Mouse (Mus musculus): ENCODE results near the gene Insl3.
"Not testable (repeated sequence)": the region's sequence is repeated elsewhere in the genome, so short reads cannot be mapped to it uniquely, and the experiment has no call there.

Insl3 gene

DNA sequence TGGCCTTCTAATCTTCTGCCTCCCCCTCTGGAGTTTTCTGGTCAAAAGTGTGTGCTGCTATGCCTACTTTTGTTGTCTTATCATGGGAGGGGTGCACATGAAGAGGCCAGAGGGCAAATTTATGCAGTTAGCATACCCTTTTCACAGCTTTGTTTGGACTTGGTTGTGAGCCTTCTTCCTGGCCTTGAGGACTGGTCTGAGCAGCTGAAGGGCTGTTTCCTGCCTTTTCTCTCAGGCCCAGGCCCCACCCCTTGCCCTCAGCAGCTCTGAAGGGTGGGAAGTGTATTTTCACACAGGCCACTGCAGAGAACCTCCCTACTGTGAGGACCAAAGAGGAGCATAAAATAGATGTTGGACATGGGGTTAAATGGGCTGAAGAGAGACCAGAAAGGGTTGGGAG is 11.5 kb upstream of the Insl3 start:
- DNase-seq: peak; percentile 96

DNA sequence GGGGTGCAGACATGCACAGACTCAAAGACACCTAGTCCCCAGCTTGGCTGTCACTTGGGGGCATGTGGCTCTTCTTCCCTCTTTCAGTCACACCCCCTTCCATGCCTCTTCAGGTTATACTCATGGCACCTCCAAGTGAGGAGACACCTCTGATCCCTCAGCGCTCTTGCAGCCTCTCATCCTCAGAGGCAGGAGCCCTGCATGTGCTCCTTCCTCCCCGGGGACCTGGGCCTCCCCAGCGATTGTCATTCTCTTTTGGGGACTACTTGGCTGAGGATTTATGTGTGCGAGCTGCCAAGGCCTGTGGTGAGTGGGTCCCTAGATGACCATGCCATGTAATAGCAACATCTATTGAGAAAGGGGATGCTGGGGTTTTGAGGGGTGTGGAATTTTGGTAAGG is 10.8 kb upstream of the Insl3 start:
- DNase-seq: no peak

DNA sequence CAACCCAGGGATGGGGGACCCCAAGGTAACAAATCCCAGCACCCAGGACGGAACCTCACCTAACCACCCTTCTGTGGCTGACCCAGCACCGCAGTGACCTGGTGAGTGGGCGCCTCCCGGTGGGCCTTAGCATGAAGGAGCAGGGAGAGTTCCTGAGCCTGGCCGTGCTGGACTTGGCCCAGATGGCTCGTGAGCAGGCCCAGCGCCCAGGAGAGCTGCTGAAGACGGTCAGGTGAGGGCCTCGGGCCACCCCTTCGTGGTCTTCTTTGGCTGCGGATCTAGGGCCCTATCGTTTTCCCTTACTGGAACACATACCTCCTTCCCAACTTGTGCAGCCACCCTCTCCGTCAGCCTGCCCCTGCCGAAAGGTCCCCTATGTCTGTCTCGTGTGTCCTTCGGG is 9.9 kb upstream of the Insl3 start:
- DNase-seq: peak; percentile 89

GRCm38 (mm10) chr8:71679550-71680168 is 9.4 kb upstream of the Insl3 start:
- DNase-seq: peak; percentile 92

GRCm38 (mm10) chr8:71680471-71680870 is 8.5 kb upstream of the Insl3 start:
- peak; percentile 91 for DNase-seq

GRCm38 (mm10) chr8:71681369-71681915 is 7.6 kb upstream of the Insl3 start:
- DNase-seq: no peak

- DNase-seq: peak; percentile 90
Measured at GRCm38 (mm10) chr8:71682832-71683231, 6.2 kb upstream of the Insl3 start.

DNA sequence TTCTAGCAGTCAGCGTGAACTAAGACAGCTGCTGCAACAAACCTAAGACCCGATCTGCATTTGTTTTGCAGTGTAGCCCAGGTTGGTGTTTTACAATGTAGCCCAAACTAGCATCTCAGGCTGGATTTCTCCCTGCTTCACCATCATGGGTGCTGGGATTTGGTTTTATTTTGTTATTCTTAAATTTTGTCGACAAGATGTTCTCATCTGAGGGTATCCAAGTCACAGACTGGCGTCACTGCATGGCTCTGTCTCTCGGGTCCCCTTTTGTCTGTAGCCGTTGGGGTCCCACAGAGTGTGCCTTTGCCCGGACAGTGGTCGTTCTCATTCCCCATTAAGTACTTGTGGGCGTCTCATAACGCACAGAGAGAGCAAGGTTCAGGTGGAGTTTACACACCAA is 4.3 kb upstream of the Insl3 start:
- no peak for DNase-seq

GRCm38 (mm10) chr8:71685573-71685972 is 3.4 kb upstream of the Insl3 start:
- DNase-seq: no peak

GRCm38 (mm10) chr8:71686143-71686734 is 2.8 kb upstream of the Insl3 start:
- peak; percentile 93 for DNase-seq

- no peak for DNase-seq
Measured at GRCm38 (mm10) chr8:71687616-71688015, 1.4 kb upstream of the Insl3 start.

DNA sequence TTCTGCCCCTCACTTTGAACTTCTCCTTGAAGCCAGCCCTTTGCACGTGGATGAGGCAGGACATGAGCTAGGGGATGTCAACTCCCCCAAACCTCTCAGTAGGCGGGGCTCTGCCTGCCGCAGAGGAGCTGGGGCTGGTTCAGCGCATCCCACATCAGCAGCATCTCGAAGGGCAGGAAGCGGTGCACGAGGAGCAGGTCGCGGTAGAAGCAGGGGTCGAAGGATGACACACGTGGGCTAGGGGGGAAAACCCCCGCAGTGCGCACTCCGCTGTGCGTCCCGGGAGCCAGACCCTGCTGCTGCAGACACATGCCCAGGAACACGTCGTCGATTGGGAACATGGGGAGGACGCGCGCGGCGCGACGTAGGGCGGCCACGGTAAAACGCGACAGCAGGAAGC is 3.5 kb downstream of the Insl3 start:
- DNase-seq: no peak

DNA sequence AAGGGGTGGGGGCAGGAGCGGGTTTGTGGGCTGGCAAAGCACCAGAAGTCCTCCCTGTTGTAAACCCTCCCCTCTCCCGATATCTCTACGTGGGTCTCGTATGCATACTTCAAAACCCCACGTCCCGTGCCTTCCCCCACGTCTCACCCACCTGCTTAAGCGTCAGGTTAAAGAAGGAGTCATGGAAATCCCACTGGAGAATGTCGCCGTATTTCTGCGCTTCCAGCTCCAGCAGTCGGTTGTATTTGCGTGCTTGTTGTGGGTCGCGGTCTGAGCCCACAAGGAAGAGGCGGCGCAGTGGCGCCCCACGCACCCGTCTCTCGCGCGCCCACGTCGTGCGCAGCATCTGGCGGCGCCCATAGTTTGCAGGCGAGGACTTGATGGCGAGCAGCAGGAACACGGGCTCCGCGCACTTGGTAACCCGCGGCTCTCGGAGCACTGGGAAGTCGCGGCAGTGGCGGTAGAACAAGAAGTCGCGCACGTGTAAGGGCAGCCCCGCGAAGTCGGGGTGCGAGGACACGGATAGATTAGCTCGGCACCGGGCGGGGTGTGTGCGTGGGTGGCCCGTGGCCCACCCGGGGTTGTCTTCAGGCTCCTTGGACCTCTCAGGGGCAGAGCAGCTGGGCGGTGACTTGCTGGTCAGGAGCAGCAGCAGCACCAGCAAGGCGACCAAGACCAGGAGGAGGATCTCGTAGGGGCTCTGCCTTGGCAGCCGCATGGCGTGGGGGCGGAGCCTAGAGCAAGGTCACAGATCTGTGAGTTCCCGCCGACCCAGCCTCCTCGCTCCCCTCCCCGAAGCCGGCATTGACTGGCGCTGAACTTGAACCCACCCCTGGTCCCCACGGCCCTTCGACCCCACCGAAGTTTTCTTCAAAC is 4.4 kb downstream of the Insl3 start:
- DNase-seq: no peak

DNA sequence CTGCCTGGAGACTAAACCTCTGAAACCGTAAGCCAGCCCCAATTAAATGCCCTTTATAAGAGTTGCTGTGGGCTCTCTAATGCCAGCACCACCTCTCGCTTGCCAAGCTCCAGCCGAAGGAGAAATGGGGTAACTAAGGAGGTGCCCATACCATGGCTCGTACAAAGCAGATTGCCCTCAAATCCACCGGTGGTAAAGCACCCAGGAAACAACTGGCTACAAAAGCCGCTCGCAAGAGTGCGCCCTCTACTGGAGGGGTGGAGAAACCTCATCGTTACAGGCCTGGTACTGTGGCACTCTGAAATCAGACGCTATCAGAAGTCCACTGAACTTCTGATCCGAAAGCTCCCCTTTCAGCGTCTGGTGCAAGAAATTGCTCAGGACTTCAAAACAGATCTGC is 6.4 kb downstream of the Insl3 start:
- DNase-seq: not testable (repeated sequence)

DNA sequence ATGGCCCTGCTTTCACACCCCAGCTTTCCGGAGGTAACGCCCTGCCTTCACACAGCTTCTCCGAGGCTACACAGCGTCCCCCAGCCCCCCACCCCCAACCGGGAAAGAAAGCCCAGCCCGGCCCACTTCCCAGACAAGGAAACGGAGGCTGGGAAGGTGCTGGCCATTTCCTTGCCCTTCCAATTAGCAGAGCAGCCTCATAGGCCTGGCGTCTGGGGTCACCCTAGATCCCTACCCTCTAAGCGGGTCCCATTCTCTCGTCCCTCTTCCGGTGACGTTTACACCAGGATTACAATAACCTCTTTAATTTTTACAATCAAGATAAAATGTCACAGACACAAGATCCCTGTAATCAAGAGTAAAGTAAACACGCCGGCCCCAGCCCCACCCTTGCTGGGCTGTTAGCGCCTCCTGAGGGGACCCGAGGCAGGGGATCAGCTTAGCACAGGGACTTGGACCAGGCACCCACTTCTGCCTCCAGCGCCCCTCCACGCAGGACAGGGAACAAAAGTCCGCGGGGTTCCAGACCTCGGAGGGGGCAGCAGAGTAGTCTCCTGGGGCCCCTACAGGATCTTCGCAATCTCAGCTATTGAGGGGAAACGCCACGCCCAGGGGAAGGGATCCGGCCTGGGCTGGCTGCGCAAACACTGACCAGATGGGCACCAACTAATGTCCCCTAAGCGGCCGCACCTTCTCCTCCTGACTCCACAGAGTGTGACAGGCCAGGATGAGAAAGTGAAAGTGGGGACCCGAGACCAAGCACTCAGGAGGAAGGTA is 11.7 kb downstream of the Insl3 start:
- DNase-seq: peak; percentile 98

GRCm38 (mm10) chr8:71701414-71702086 is 12.5 kb downstream of the Insl3 start, which contains the start of gene B3gnt3:
Gene B3gnt3, minus strand, starts transcription at chr8:71701789.
- DNase-seq: no peak

GRCm38 (mm10) chr8:71702087-71702432 is 13.0 kb downstream of the Insl3 start:
- DNase-seq: no peak

DNA sequence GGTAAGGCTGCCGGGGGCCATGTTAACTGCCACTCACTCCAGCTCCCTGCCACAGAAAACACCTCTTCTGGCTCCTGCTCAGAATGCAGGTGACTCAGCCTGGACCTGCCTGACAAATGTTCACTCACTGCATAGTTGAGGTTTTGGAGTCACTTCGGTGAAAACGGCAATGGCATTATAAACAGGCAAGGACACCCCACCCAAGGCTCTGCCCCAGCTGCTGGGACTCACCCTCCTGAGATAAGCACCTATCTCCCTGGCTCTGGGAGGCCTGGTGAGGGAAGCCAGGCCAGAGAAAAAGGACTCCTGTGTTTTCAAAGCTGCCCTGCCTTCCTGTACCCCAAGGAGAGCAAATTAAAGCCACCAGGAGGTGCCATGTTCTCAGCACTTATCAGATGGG is 13.9 kb downstream of the Insl3 start:
- DNase-seq: no peak

DNA sequence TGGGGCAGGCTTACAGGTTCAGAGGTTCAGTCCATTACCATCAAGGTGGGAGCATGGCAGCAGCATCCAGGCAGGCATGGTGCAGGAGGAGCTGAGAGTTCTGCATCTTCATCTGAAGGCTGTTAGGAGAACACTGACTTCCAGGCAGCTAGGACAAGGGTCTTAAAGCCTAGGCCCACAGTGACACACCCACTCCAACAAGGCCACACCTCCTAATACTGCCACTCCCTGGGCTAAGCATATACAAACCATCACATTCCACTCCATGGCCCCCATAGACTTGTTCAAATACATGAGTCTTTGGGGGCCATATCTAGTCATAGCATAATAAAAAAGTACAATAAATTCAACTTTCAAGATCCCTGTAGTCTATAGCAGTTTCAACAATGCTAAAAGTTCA is 14.4 kb downstream of the Insl3 start:
- not testable (repeated sequence) for DNase-seq

- no peak for DNase-seq
Measured at GRCm38 (mm10) chr8:71707874-71708273, 18.9 kb downstream of the Insl3 start.

- peak; percentile 88 for DNase-seq
Measured at GRCm38 (mm10) chr8:71709134-71709799, 20.3 kb downstream of the Insl3 start.
